Mouse (Mus musculus): ENCODE data around the gene Gtf2f2.

GRCm38 (mm10) chr14:75848482-75848881, 162.2 kb downstream of the Gtf2f2 start:
- TF ChIP-seq GATA1 (IDR thresholded peaks at IDR 0.05; ENCODE audit: low read length) (no peak), TAL1 (IDR thresholded peaks at IDR 0.05; ENCODE audit: low read length) (no peak)

All from erythroblast, embryonic 14.5 days (primary cell).